Comparison of ENCODE assay signal across 42 mouse cellular contexts in genomic region chr10:130322062-130322461, GRCm38 (mm10). TPM values are rescaled to one million over a fixed set of nuclear protein-coding genes. Genes with fewer than 3 reads are reported as not detected.
"Had no signal": no experiment of that assay in that cellular context is flagged by ENCODE, and none has a peak within 500 bp of the region (broad histone marks: within the 10 kb centered on the region; RNA-seq: fewer than 3 reads in every experiment).

No protein-coding gene starts in this region.

- H3K27me3 ChIP-seq: heart, embryonic 12.5 days; heart, embryonic 13.5 days; heart, embryonic 15.5 days; hindbrain, embryonic 12.5 days; hindbrain, embryonic 13.5 days; hindbrain, embryonic 15.5 days; intestine, embryonic 15.5 days; kidney, embryonic 15.5 days had no signal

- H3K9me3 ChIP-seq: heart, embryonic 10.5 days; heart, embryonic 12.5 days; heart, embryonic 13.5 days; heart, embryonic 15.5 days; hindbrain, embryonic 10.5 days; hindbrain, embryonic 12.5 days; hindbrain, embryonic 13.5 days; hindbrain, embryonic 15.5 days; intestine, embryonic 15.5 days; kidney, embryonic 15.5 days had no signal

- H3K27ac ChIP-seq: heart, embryonic 10.5 days; heart, embryonic 13.5 days; heart, embryonic 15.5 days; hindbrain, embryonic 10.5 days; hindbrain, embryonic 12.5 days; hindbrain, embryonic 13.5 days; hindbrain, embryonic 14.5 days; hindbrain, embryonic 15.5 days; hindbrain, postnatal 0 days; intestine, embryonic 15.5 days; kidney, embryonic 15.5 days; kidney, postnatal 0 days; layer of hippocampus, adult 2 months had no signal

- H3K4me3 ChIP-seq: heart, embryonic 10.5 days; heart, embryonic 12.5 days; heart, embryonic 13.5 days; heart, embryonic 15.5 days; hindbrain, embryonic 10.5 days; hindbrain, embryonic 12.5 days; hindbrain, embryonic 13.5 days; hindbrain, embryonic 15.5 days; intestine, embryonic 15.5 days; kidney, embryonic 15.5 days; layer of hippocampus, adult 2 months had no signal

- H3K4me1 ChIP-seq: heart, embryonic 10.5 days; heart, embryonic 12.5 days; heart, embryonic 13.5 days; heart, embryonic 15.5 days; hindbrain, embryonic 10.5 days; hindbrain, embryonic 12.5 days; hindbrain, embryonic 13.5 days; hindbrain, embryonic 15.5 days; intestine, embryonic 15.5 days; kidney, embryonic 15.5 days had no signal

- H3K36me3 ChIP-seq: heart, embryonic 10.5 days; heart, embryonic 12.5 days; heart, embryonic 13.5 days; heart, embryonic 15.5 days; hindbrain, embryonic 10.5 days; hindbrain, embryonic 12.5 days; hindbrain, embryonic 13.5 days; hindbrain, embryonic 15.5 days; intestine, embryonic 15.5 days; kidney, embryonic 15.5 days had no signal

- H3K9ac ChIP-seq: heart, embryonic 12.5 days; heart, embryonic 13.5 days; heart, embryonic 15.5 days; hindbrain, embryonic 12.5 days; hindbrain, embryonic 13.5 days; hindbrain, embryonic 14.5 days; hindbrain, embryonic 15.5 days; intestine, embryonic 15.5 days; kidney, embryonic 15.5 days had no signal

- DNase-seq: heart, postnatal 10 days; heart, postnatal 14 days; heart, postnatal 36 days; heart, postnatal 4 days; kidney, adult 11 months; kidney, adult 18-20 months; kidney, adult 8-10 months; kidney, postnatal 10 days; kidney, postnatal 14 days; kidney, postnatal 25 days; kidney, postnatal 36 days; kidney, postnatal 4 days; layer of hippocampus, adult 9-11 months; layer of hippocampus, postnatal 36 days had no signal

RNA-seq across cellular contexts. Expression of gene Tespa1, which starts 0.6 kb away (rescaled TPM):
- total RNA-seq: hindbrain, postnatal 0 days had no signal
- polyA plus RNA-seq: heart, embryonic 14.5 days; heart, postnatal 0 days; hindbrain, embryonic 10.5 days; hindbrain, embryonic 12.5 days; hindbrain, embryonic 13.5 days; hindbrain, embryonic 14.5 days; hindbrain, postnatal 0 days; kidney, embryonic 14.5 days had no signal

RNA-seq across cellular contexts. Expression of gene Neurod4, which starts 42.0 kb away (rescaled TPM):
- total RNA-seq: heart, postnatal 10 days; heart, postnatal 14 days; heart, postnatal 25 days; heart, postnatal 36 days; heart, postnatal 4 days; hematopoietic stem cell, adult 5-6 weeks had no signal
- polyA plus RNA-seq: heart, embryonic 11.5 days; heart, embryonic 13.5 days; heart, embryonic 14.5 days; heart, embryonic 15.5 days; heart, embryonic 16.5 days; heart, postnatal 0 days; inflammation-experienced regulatory T-cells, adult 6 months; intestine, embryonic 14.5 days; intestine, embryonic 16.5 days; intestine, postnatal 0 days; kidney, adult 2 months; kidney, embryonic 14.5 days; kidney, embryonic 15.5 days; kidney, embryonic 16.5 days; kidney, postnatal 0 days; large intestine, adult 2 months had no signal
